Mouse (Mus musculus) layer of hippocampus, postnatal 36 days (tissue): ENCODE measurements around the gene Rsph6a. TPM values are rescaled to one million over a fixed set of nuclear protein-coding genes. Genes with fewer than 3 reads are reported as not detected.
"Not testable (repeated sequence)": the region's sequence is repeated elsewhere in the genome, so short reads cannot be mapped to it uniquely, and the experiment has no call there.

ENCODE experiments used
- DNase-seq, 2 experiments: peaks; one replicate each; pipeline ENCODE4 v3.0.0; 2022
- total RNA-seq, 2 experiments: library from RNA; stranded (reverse); gene quantifications; 2 replicates each; pipeline ENCODE4 v1.2.3; 2021

Rsph6a gene
- total RNA-seq, 2 experiments from 2014 or later: 0.15 to 0.33 TPM

- no peak for DNase-seq
These were observed 6.4 kb upstream of the Rsph6a start for GRCm38 (mm10) chr7:19048006-19048527.

DNA sequence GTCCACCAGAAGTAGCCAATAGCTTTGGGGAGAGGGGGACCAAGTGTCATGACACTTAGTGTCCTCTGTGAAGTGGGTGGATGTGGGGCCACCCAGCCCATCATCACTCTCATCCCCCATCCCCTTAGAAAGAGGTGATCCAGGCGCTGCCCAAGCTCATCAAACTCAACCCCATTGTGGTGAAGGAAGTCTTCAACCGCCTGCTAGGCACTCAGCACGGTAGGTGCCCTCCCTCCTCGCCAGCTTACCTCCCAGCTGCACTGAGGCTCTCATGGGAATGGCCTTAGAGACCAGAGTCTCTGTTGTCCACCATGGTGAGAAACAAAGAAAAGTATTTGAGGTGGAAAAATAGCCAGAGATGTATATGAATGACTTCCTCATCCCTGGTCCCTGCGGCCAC is 5.2 kb upstream of the Rsph6a start:
- no peak for DNase-seq

GRCm38 (mm10) chr7:19050172-19050571 is 4.3 kb upstream of the Rsph6a start:
- no peak for DNase-seq

- no peak for DNase-seq
These were observed 3.3 kb upstream of the Rsph6a start for GRCm38 (mm10) chr7:19051161-19051560.

GRCm38 (mm10) chr7:19052345-19053135 is 1.9 kb upstream of the Rsph6a start:
- peak; percentile 64 to 65 for DNase-seq

- no peak for DNase-seq
These were observed 1.4 kb upstream of the Rsph6a start for GRCm38 (mm10) chr7:19053136-19053532.

DNA sequence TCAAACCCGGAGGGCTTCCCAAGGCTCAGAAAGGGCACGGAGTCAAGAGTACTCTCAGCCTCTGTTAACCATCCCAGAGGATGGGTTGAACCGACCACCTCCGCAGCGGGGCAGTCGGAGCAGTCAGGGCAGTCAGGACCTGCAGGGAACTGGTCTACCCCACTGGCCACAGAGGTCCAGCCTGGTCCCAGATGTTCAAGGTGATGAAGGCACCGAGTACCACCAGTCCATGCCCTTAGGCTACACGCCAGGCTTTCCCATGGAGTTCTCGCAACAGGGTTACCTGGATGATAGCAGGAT is 237 bp downstream of the Rsph6a start:
- no peak for DNase-seq

DNA sequence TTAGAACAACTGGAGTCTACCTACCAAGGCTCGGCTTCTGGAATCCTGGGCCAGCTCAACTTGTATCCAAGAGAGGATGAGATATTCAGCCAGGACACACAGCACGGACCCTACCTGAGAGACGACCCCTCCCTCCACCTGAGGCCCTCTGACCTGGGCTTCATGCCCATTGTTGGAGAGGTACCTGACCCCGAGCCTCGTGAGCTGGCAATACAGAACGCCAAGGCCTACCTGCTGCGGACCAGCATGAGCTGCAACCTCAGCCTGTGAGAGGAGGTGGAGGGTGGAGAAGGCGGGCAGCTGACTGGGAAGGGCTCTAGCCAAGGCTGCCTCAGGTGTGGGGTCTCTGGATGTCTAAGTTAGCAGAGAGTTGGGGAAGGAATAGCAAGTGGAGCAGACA is 618 bp downstream of the Rsph6a start:
- DNase-seq: no peak

DNA sequence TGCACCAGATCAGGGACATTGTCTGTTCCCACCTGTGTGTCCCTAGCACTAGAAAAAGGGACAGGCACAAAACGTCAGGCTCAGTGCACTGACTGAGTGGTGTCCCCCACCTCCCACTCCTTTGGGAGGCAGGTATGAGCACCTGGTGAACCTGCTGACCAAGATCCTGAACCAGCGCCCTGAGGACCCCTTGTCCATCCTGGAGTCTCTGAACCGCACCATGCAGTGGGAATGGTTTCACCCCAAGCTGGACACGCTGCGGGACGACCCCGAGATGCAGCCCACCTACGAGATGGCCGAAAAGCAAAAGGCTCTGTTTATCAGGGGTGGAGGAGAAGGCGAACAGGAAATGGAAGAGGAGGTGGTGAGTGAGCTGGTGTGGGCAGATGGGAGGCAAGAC is 2.9 kb downstream of the Rsph6a start:
- DNase-seq: no peak

GRCm38 (mm10) chr7:19065896-19066295 is 11.4 kb downstream of the Rsph6a start:
- no peak for DNase-seq

DNA sequence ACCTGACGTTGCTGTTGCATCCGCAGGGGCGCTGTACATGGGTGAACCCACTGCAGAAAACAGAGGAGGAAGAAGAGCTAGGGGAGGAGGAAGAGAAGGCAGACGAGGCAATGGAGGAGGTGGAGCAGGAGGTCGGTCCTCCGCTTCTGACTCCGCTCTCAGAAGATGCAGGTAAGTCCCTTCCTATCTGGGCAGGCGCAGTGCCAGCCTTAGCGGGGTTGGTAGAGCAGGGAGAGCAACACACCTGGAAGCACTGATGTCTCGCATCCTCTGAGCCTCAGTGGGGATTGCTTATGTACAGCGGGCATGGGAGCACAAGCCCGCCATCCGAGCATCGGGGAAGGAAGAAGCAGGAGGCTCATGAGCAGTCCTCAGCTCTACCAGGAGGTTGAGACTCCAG is 12.6 kb downstream of the Rsph6a start:
- no peak for DNase-seq

DNA sequence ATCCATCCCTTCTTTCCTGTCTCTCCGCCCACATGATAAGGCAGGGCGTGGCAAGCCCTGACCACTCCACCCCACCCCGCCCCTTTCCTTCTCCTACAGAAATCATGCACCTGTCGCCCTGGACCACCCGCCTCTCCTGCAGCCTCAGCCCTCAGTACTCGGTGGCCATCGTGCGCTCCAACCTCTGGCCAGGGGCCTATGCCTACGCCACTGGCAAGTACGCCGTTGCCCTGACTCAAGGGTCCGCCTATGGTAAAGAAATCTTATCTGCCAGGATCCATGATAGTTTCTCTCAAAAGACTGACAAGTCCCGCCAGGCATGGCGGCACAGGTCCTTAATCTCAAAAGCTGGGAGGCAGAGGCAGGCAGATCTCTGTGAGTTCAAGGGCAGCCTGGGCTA is 13.4 kb downstream of the Rsph6a start:
- no peak for DNase-seq

- DNase-seq: no peak
These were observed 14.2 kb downstream of the Rsph6a start for GRCm38 (mm10) chr7:19068707-19069106.

DNA sequence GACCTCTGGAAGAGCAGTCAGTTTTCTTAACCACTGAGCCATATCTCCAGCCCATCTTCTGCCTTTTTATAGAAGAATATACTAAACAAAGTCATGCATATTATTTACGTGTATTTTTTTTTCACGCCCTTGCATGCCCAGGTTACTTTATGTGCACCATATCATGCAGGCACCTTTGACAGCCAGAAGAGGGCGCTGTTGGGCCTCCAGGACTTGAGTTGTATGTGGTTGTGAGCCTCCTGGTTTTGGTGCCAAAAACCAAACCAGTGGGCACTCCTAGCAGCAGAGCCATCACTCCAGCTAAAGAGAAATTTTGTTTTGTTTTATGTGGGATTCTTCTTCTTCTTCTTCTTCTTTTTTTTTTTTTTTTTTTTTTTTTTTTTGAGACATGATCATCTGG is 15.0 kb downstream of the Rsph6a start:
- no peak for DNase-seq

- not testable (repeated sequence) for DNase-seq
These were observed 16.5 kb downstream of the Rsph6a start for GRCm38 (mm10) chr7:19071024-19071423.

GRCm38 (mm10) chr7:19073504-19073903 is 19.0 kb downstream of the Rsph6a start:
- no peak for DNase-seq

DNA sequence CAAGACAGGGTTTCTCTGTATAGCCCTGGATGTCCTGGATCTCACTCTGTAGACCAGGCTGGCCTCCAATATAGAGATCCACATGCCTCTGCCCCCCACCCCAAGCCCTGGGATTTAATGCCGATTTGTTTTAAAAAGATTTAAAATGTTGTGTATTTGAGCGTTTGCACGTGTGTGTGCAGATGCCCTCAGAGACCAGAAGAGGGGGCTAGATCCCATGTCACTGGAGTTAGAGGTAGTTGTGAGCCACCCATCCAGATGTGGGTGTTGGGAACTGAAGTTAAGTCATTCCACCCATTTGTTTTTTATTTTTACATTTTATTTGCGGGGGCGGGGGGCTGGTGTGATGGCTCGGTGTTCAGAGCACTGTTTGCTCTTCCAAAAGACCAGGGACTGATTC is 20.0 kb downstream of the Rsph6a start:
- no peak for DNase-seq

- DNase-seq: no peak
These were observed 20.7 kb downstream of the Rsph6a start for GRCm38 (mm10) chr7:19075231-19075630.

- DNase-seq: peak; percentile 96 to 98
These were observed 21.5 kb downstream of the Rsph6a start, which contains the start of gene Dmwd for GRCm38 (mm10) chr7:19075723-19076585. Dmwd (plus strand) TSS chr7:19076227.

DNA sequence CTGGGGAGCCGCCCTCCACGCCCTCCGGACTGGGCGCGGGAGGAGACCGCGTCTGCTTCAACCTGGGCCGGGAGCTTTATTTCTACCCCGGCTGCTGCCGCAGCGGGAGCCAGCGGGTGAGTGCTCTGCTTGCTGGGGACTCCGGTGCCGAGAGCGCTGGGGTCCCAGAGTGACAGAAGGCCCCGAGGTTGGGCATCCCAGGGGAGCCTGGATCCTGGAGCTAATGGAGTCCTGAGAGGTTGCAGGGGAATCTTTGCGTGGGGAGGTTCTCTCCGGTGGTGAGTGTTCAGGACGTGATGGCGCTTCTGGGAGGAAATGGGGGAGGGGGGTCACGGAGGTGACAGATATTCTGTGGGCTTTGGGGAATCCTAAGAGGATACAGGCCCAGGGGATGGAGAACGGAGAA is 22.1 kb downstream of the Rsph6a start:
- DNase-seq: no peak

DNA sequence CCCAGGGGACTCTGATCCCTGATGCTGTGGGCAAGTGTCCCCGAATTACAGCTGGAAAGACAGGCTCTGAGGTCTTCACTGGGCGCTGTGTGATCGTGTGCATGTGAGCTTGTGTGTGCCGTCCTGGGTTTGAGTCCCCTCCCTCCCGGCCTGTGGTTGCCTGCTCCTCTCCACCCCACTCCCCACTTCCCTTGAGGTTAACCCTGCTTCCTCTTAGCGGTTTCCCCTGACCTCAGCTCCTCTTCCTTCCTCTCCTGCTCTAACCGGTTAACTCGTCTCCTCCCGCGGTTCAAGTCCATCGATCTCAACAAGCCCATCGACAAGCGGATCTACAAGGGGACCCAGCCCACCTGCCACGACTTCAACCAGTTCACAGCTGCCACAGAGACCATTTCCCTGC is 23.3 kb downstream of the Rsph6a start:
- no peak for DNase-seq

DNA sequence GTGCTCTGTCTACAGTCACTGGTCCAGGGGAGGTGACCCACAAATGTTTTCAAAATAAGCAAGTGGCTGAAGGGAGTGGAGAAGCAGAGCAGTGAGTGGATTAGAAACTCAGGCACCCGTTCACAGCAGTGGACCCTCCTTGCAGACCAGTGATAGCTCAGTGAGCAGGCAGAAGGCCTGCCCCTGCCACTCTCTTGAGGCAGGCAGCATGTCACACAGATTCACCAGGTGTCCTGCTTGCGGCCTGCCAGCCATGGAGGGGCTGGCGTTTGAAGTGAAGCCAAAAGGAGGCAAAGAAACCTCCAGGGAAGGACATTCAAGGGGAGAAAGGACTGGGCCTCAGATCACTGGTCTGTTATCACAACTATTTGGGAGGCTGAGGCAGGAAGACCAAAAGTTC is 24.2 kb downstream of the Rsph6a start:
- DNase-seq: no peak

GRCm38 (mm10) chr7:19080451-19080950 is 26.0 kb downstream of the Rsph6a start:
- no peak for DNase-seq
